Mouse (Mus musculus) macrophage (primary cell): ENCODE results near the gene Wbp2nl. TPM values are rescaled to one million over a fixed set of nuclear protein-coding genes. Genes with fewer than 3 reads are reported as not detected.

Experiments used
- H3K27ac ChIP-seq: fragments of 350-480 bp; formaldehyde crosslinking; 2 replicates; pipeline ENCODE4 v1.9.0; 2021
- H3K36me3 ChIP-seq: fragments of 350-480 bp; formaldehyde crosslinking; 2 replicates; pipeline ENCODE4 v1.9.0; 2021; ENCODE audit errors: inconsistent target
- H3K4me3 ChIP-seq: fragments of 350-480 bp; formaldehyde crosslinking; 2 replicates; pipeline ENCODE4 v1.9.0; 2021; ENCODE audit errors: inconsistent target
- H3K79me2 ChIP-seq: fragments of 350-480 bp; formaldehyde crosslinking; 2 replicates; pipeline ENCODE4 v1.9.0; 2021; ENCODE audit errors: inconsistent target
- WGBS: methylation state at CpG from one replicate; pipeline ENCODE4 v1.1.7; 2026; ENCODE audit warnings: inconsistent platforms; ENCODE audit not compliant: missing documents; 5-methylcytosine and 5-hydroxymethylcytosine counted together
- polyA plus RNA-seq: library from polyadenylated mRNA; stranded (reverse); fragments of 250-400 nt; gene quantifications from 3 replicates; pipeline ENCODE4 v1.2.4, GENCODE M21; 2018; ENCODE audit warnings: inconsistent platforms

Wbp2nl gene
- polyA plus RNA-seq, 1 experiment from 2014 or later, result not detected

DNA sequence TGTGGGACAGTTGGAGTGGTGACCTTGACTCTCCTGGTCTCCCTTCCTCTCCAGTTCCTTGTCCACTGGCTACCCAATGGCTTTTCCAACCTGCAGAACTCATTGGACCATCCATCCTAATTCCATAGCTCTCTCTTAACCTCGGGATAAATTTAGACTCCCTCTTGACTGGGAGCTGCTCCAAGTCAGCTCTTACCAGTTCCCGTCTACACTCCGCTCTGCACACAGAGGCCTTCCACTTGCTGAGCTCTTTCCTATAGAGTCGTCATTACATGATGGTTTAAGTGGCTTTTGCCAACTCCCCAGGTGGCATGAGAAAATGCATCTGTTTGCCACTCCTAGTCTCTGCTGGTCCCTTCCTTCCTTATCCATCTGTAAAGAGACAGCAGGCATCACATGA lies 18.1 kb upstream of the Wbp2nl start:
- 75% methylated on average over 4 of the region's 4 CpGs for WGBS
- H3K36me3 ChIP-seq, result no peaks in the 10 kb centered on the region

GRCm38 (mm10) chr15:82286157-82286556 lies 12.6 kb upstream of the Wbp2nl start:
- H3K36me3 ChIP-seq, result no peaks in the 10 kb centered on the region
- no peaks in the 10 kb centered on the region for H3K79me2 ChIP-seq
- no peak overlapping the region for H3K27ac ChIP-seq
- no peak overlapping the region for H3K4me3 ChIP-seq
- 71% methylated on average over 12 of the region's 12 CpGs for WGBS

More for the DNA sequence above, 18.1 kb upstream of the Wbp2nl start:
- Histone ChIP-seq H3K4me3 (no peak overlapping the region), H3K79me2 (no peaks in the 10 kb centered on the region), H3K27ac (no peak overlapping the region)

DNA sequence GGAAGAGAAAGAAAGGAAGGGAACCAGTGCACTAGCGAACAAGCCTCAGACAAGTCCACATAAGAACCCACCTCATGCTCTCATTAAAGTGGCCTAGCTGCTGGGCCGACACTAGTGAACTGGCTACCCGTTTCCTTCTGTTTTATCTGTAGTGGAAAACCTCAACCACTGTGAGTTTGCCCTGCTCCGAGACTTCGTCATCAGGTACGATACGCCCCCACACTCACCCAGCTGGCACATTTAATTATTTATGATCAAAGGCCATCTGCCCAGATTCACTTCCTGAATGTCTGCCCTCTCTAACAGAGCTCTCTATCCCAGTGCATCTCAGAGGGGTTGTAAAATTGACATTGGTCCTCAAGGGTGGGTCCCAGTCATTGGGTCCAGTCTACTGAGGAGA lies 8.5 kb upstream of the Wbp2nl start:
- H3K27ac ChIP-seq, result no peak overlapping the region
- H3K79me2 ChIP-seq, result no peaks in the 10 kb centered on the region
- H3K4me3 ChIP-seq, result no peak overlapping the region
- 53% methylated on average over 7 of the region's 7 CpGs for WGBS
- no peaks in the 10 kb centered on the region for H3K36me3 ChIP-seq

DNA sequence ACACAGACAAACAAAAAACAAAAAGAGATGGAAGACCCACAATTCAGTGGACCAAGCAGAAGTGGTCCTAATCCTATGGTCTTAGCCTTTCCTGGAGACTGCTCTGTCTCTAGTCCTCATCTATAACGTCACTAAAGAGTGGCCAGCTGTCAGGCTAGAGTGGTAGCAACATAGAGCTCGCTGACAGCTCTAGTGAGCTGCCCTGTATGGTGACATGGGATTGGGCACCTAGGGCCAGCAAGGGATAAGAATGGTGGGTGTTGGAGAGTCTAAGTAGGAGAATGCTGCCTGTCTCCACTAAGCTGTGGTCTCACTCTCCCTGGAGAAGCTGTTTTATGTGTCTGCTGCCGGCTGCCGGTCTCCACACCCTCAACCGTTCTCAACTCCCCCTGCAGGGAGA lies 5.9 kb upstream of the Wbp2nl start:
- 42% methylated on average over 5 of the region's 5 CpGs for WGBS

GRCm38 (mm10) chr15:82293271-82293711 lies 5.5 kb upstream of the Wbp2nl start:
- Histone ChIP-seq H3K4me3 (no peak overlapping the region), H3K27ac (no peak overlapping the region), H3K79me2 (no peaks in the 10 kb centered on the region), H3K36me3 (no peaks in the 10 kb centered on the region)
- WGBS, result 31% methylated on average over 7 of the region's 7 CpGs

More for the DNA sequence above, 5.9 kb upstream of the Wbp2nl start:
- Histone ChIP-seq H3K27ac (no peak overlapping the region), H3K36me3 (no peaks in the 10 kb centered on the region), H3K4me3 (no peak overlapping the region), H3K79me2 (no peaks in the 10 kb centered on the region)

GRCm38 (mm10) chr15:82294059-82294458 lies 4.7 kb upstream of the Wbp2nl start:
- WGBS, result 54% methylated on average over 8 of the region's 8 CpGs
- Histone ChIP-seq H3K79me2 (no peaks in the 10 kb centered on the region), H3K27ac (no peak overlapping the region), H3K36me3 (no peaks in the 10 kb centered on the region), H3K4me3 (no peak overlapping the region)

- no peaks in the 10 kb centered on the region for H3K79me2 ChIP-seq
- H3K27ac ChIP-seq, result no peak overlapping the region
- H3K4me3 ChIP-seq, result no peak overlapping the region
- 96% methylated on average over 3 of the region's 3 CpGs for WGBS
- no peaks in the 10 kb centered on the region for H3K36me3 ChIP-seq
Measured at GRCm38 (mm10) chr15:82307107-82307506, 8.4 kb downstream of the Wbp2nl start.

DNA sequence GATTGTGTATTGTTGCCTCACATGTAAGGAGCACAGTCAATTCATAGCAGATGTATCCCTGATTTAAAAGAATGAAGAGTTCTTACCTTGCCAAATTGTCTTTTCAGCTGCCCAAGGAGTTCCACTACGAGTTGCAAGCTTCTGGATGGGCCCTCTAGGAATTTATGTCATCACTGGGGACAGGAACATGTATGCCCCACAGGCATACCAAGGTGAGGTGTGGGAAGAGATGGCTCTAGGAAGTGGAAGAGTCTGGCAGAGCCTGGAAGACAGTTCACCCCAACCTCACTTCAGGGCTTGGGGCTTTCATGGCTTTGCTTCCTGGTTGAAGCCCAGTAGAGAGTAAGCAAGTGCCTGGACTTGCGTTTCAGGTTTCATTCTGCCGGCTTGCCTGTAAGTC lies 9.7 kb downstream of the Wbp2nl start:
- Histone ChIP-seq H3K36me3 (no peaks in the 10 kb centered on the region), H3K27ac (no peak overlapping the region)
- 96% methylated on average over 3 of the region's 3 CpGs for WGBS

DNA sequence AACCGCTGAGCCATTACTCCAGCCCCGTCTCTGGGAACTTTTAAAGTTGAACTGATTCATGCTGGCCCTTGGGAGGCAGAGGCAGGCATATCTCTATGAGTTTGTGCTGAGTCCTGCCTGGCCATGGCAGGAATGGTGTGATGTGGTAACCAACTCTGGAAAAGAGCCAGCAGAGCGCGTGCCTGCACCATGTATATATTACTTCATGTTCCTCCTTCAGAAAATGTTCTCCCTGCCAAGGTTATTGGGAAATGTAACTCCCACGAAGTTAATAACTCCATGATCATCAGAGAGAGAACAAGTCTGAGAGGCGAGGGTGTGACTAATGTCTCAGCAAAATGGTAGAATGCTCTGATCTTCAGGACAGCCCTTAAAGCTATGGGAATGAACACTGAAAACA lies 19.1 kb downstream of the Wbp2nl start:
- H3K27ac ChIP-seq, result no peak overlapping the region
- H3K36me3 ChIP-seq, result no peaks in the 10 kb centered on the region
- H3K79me2 ChIP-seq, result no peaks in the 10 kb centered on the region
- no peak overlapping the region for H3K4me3 ChIP-seq
- WGBS, result 70% methylated on average over 5 of the region's 6 CpGs

More for the DNA sequence above, 9.7 kb downstream of the Wbp2nl start:
- Histone ChIP-seq H3K4me3 (no peak overlapping the region), H3K79me2 (no peaks in the 10 kb centered on the region)

GRCm38 (mm10) chr15:82319613-82320012 lies 20.9 kb downstream of the Wbp2nl start:
- Histone ChIP-seq H3K27ac (no peak overlapping the region), H3K36me3 (no peaks in the 10 kb centered on the region), H3K4me3 (no peak overlapping the region), H3K79me2 (no peaks in the 10 kb centered on the region)
- 78% methylated on average over 1 of the region's 1 CpGs for WGBS

DNA sequence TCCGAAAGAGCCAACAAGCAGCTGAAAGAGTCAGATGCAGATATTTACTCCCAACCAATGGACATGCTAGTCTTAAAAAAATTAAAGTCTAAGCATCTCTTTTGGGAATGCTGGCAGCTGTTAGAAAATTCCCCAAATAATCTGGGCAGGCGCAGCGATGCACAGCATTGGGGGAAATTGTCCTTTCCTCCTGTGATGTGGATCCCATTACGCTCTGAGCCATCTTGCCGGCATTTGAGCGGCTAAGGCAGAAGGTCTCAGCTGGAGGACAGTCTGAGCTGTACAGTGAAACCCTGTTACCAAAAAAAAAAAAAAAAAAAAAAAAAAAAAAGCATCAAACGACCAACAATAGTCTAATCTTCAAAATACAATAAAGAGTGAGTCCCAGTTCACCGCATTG lies 23.4 kb downstream of the Wbp2nl start:
- Histone ChIP-seq H3K4me3 (no peak overlapping the region), H3K79me2 (no peaks in the 10 kb centered on the region), H3K36me3 (no peaks in the 10 kb centered on the region), H3K27ac (no peak overlapping the region)
- 96% methylated on average over 6 of the region's 8 CpGs for WGBS

GRCm38 (mm10) chr15:82325382-82325781 lies 26.6 kb downstream of the Wbp2nl start:
- peaks cover 16% of the 10 kb centered on the region; the same call in 1 of the 2 replicates for H3K36me3 ChIP-seq
- 50% methylated on average over 2 of the region's 2 CpGs for WGBS

DNA sequence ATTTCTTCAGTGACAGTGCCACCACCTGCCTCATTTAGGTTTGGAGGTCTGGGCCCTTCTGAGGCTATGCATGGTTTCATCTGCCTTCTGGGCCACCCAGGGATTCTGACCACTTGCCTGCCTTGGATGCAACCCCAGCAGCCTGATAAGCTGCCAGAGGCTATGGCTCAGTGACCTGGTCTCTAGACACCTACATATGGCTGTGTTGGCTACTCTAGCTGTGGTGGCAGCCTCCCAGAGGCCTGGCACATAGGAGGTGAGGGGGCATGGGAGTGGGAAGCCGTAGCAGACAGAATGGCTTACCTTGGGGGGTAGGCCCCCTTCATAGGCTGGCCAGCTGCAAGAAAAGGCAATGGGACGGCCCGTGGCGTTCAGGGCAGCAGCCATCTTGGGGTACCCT lies 36.4 kb downstream of the Wbp2nl start:
- H3K36me3 ChIP-seq, result peaks cover 57% of the 10 kb centered on the region
- peaks cover 24% of the 10 kb centered on the region for H3K79me2 ChIP-seq
- no peak overlapping the region for H3K27ac ChIP-seq
- 100% methylated on average over 3 of the region's 4 CpGs for WGBS
- H3K4me3 ChIP-seq, result no peak overlapping the region

More at GRCm38 (mm10) chr15:82325382-82325781, 26.6 kb downstream of the Wbp2nl start:
- no peak overlapping the region for H3K4me3 ChIP-seq
- H3K27ac ChIP-seq, result no peak overlapping the region
- H3K79me2 ChIP-seq, result no peaks in the 10 kb centered on the region

- WGBS, result 89% methylated on average over 11 of the region's 12 CpGs
- H3K4me3 ChIP-seq, result no peak overlapping the region
- peaks cover 24% of the 10 kb centered on the region for H3K79me2 ChIP-seq
- H3K36me3 ChIP-seq, result peaks cover 43% of the 10 kb centered on the region
- H3K27ac ChIP-seq, result no peak overlapping the region
Measured at GRCm38 (mm10) chr15:82336629-82337028, 37.9 kb downstream of the Wbp2nl start.

DNA sequence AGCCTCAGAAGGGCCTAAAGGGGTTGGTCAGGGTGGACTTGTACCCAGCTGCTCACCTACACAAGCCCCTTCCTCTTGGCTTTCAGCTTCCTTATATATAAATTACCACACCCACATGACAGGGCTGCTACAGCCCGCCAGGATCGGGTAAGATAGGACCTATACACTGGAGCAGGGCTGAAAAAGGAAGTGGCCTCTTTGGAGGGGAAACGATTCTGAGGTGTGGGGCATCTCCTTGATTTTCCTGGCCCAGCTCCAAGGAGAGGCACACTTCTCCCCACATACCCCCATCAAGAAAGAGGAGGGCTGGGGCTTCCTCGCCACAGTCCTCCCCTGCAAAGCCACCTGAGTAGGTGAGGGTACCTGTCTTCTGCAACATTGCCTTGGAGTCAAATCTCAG lies 39.1 kb downstream of the Wbp2nl start:
- Histone ChIP-seq H3K36me3 (peaks cover 32% of the 10 kb centered on the region), H3K79me2 (peaks cover 24% of the 10 kb centered on the region), H3K27ac (peak overlapping the region; percentile 77), H3K4me3 (peak overlapping the region; percentile 95)
- WGBS, result 0% methylated on average over 4 of the region's 4 CpGs

- H3K79me2 ChIP-seq, result peaks cover 24% of the 10 kb centered on the region
- peak within 1 kb of the TSS; percentile 95 for H3K4me3 ChIP-seq
- H3K27ac ChIP-seq, result peak within 1 kb of the TSS; percentile 77
- peaks cover 32% of the 10 kb centered on the region for H3K36me3 ChIP-seq
- 1% methylated on average over 38 of the region's 41 CpGs for WGBS
Measured at GRCm38 (mm10) chr15:82338593-82339112, 39.9 kb downstream of the Wbp2nl start, which contains the start of the genes Naga, Pheta2 and Smdt1. Naga (minus strand) TSS chr15:82338925. Pheta2 (plus strand) TSS chr15:82338942. Smdt1 (plus strand) TSS chr15:82338959.
